Mouse (Mus musculus) ZHBTc4 (cell line): ENCODE results near the gene Zc3h13.

Experiments
- DNase-seq: peaks from one replicate; pipeline ENCODE4 v3.0.0-alpha.2; 2011; ENCODE audit warnings: low read depth, low spot score

The Zc3h13 gene

DNA sequence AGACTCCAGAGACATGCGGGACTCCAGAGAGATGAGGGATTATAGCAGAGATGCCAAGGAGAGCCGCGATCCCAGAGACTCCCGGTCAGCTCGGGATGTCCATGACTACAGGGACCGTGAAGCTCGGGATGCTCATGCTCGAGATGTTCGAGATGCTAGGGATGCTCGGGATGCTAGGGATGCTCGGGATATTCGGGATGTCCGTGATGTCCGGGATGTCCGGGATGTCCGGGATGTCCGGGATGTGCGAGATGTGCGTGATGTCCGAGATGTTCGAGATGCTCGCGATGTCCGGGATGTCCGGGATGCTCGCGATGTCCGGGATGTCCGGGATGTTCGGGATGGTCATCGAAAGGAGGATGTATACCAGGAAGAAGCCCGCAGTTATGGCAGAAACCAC, 39.2 kb downstream of the Zc3h13 start:
- no peak for DNase-seq

DNA sequence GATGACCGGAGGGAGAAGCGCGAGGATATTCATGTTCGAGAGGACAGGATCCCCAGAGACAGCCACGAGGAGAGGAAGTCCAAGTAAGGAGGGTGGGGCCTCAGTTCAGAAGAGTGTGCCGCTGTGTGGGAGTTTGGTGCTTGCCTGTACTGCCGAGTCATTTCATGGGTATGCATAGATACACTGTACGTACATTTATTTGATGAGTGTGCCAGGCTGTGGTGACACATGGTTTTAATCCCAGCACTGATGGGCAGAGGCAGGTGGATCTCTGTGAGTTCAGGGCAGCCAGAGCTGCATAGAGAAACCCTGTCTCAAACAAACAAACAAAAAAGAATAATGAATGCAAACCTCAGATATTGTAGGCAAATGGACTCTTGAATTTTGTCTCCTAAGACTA, 43.9 kb downstream of the Zc3h13 start:
- peak; percentile 4 for DNase-seq

DNA sequence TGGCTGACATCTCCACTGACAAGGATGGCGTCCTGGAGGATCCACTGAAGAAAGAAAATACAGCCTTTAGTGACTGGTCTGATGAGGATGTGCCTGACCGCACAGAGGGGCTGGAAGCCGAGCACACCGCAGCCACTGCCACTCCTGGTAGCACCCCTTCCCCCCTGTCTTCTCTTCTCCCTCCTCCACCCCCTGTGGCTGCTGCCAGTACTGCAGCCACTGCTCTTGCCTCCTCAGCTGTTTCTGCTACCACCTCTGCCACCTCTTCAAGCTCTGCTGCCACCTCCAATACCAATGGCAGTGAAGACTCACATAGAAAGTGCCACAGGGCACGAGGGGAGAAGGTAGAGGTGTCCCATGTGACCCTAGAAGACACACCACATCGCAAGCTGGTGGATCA, 46.4 kb downstream of the Zc3h13 start:
- DNase-seq = peak; percentile 65

DNA sequence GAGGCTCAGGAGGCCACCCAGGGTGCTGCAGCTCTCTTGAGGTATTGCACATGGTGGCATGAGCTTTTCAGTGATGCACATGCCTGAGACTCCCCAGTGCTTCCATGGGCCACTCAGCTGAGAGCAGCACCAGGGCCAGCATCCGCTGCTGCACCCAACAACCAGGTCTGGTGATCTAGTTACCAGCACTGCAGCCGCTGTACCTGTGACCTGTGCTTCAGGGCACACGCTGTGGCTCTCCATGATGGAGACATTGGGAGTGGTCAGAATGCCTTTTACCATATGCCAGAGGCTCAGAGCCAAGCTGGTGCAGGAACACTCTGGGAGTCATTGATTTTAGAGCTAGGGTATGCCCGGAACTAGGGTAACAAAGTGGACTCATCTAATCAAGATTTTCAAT, 50.1 kb downstream of the Zc3h13 start:
- DNase-seq = no peak

DNA sequence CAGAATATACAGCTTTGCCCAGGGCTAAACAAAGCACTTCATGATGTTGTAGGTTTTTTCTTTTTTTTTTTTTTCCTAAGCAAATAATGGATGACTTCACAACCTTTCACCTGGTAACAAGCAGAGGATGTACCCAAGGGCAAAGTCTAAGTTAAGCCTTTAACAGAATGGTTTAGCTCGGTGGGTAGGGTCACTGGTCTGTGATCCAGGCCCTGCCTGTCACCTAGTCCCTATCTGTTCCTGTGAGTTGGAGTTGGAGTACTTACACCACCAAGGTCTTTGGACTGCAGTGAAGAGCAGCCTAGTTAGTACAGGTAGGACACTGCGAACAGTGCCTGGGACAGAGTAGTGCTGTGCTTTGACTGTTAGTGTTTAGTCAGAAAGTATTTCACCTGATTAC, 53.7 kb downstream of the Zc3h13 start:
- no peak for DNase-seq

DNA sequence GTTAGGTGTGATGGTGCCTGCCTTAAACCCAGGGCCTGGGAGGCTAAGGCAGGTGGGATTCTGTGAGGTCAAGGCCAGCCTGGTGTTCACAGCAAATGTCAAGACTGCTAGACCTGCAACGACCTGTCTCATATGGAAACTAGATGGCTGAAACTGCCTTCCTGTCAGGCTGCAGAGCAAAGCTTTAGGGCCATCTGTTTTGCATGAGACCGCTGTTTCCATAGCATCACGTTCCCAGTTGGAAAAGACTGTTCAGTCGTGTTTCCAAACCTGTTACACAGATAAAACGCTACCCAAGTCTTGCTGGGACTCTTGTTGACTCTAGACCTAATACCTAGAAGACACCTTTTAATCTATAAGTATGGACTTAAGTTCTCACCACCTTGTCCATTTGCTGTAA, 61.9 kb downstream of the Zc3h13 start:
- no peak for DNase-seq

DNA sequence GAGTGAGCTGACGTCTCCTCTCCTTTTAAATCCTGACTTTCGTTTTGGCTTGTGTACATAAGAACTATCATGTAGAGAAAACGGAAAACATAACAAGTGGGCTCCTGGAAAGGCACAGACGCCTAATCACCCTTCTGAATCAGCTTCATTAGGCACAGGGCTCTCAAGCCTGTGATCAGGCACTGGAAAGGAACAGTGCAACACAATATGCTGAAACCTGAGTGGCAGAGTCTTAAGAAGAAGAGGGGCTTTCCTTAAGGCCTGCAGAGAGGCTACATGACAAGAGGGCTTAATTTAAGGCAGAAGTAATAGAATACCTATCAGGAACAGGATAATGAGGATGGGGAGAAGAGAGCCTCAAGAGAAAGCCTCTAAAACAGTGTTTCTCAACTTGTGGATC, 67.5 kb downstream of the Zc3h13 start:
- no peak for DNase-seq

DNA sequence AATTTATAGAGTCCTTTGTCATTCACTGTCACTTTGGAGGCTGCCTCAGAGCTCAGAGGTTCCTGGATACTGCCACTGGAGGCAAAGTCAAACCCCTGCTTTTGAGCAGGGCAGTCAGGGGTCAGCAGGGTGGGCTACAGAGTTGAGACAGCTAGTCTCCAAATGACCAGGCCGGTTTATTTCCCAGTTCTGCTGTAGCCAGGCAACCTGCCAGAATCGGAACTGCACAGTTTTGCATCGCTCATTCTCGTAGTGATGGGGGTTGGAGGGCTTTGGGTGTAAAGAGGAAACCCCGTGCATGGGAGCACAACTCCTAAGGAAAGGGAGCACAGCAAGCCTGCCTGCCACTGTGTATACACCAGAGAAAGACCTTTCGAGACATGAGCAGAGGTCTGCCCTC, 79.1 kb downstream of the Zc3h13 start:
- no peak for DNase-seq

DNA sequence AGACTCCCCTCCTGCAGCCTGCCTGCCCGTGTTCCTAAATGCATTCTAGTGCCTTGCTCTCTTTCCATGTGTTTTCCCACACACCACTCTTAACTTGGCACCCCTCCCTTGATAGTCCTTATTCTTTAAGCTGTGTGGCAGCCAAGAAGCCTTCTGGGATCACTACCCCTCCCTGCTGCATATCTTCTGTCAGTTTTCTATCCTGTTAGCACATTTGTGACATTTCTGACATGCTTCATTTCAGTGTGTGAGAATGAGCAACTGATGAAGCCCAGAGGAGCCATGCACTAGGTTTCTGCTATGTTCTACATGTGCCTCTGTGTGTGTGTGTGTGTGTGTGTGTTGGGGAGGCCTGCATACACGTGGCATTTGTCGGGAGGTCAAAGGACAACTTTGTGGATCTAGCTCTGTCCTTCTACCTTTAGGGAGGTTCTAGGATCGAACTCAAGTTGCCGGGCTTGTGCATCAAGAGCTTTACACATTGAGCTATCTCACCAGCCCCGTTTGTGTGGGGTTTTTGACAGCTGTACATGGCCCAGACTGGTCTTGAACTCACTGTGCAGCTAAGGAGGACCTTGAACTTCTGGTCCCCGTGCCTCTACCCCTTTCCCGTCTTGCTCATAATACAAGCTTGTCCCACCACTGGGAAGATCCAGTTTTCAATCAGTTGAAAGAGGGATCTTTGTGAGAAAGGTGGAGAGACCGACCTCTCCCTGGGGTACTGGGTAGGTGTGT, 81.3 kb downstream of the Zc3h13 start:
- no peak for DNase-seq

DNA sequence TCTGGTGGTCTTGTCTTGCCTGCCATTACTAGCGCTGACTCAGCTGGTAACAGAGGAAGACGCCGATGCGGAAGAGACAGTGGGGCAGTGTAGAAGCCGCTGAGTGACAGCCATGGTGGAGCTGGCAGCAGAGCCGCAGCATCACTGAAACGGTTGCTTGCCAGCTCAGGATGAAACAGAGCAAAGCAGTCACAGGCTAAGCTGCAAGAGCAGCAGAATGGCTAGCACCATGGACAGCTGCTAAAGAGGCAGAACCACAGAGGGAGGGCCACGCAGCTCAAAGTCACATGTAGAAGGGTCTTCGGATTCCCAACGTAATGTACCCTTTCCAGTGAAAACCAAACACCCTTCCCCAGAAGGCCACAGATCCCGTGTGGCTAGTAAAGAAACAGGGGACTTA, 82.6 kb downstream of the Zc3h13 start:
- peak; percentile 73 for DNase-seq

DNA sequence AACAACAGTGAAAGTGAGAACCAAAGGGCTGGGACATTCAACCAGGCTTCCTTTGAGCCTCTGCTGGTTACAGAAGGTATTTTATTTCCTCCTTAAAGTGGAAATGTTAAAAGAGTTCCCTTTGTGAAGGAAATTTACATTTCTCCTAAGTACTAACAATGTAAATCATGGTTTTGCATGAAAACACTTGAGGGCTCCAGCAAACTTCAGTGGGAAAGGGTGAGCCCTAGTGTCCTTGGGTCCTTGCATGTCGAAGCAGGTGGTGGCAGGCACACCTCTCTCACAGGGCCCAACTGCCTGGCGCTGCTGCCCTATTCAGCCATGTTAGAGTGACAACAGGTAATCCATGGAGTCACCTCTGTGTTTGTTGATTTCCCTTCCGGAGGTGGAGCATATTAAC, 83.3 kb downstream of the Zc3h13 start:
- DNase-seq = peak; percentile 88

DNA sequence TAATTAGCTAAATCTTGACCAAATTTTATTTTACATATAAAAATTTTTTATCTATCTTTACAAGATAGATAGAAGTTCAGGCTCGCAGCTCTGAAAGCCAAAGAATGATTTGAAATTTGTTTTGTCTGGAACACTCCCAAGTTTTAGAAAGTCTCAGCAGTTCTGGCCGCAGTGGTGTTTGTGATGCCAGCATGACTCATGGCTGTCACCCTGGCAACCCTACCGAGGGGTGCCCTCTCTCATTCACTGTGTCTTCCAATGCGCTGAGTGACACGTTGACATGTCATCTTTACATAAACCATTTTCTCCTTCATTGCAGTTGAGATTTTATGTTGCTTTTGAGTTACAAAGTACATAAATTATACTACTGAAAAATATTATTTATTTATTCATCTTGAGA, 85.7 kb downstream of the Zc3h13 start:
- DNase-seq = no peak

DNA sequence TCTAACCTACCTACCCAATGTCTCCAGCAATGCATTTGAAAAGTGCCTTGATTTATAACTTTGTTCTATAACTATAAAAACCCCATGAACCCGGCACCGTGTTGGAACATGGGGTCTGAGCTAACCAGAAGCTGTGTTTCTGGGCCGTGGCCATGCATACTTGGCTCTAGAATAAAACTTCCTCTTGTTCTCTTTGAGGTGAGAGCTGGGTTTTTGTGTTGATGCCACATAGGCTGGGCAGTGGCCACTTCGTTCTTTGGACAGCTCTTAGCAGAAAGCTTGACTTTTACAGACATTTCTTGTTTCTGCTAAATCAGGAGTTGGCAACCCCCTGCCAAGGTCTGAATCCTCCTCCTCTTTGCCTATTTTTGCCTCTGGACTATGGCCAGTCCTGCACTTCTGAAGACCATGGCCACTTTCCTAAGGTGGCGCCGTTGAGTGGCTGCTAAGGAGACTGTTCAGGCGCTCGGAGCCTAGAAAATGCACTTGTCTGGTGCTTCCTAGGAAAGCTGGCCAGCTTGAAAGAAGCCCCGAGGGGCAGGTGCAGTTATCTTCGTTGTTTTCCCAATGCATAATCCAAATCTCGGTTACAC, 90.9 kb downstream of the Zc3h13 start:
- DNase-seq = no peak

DNA sequence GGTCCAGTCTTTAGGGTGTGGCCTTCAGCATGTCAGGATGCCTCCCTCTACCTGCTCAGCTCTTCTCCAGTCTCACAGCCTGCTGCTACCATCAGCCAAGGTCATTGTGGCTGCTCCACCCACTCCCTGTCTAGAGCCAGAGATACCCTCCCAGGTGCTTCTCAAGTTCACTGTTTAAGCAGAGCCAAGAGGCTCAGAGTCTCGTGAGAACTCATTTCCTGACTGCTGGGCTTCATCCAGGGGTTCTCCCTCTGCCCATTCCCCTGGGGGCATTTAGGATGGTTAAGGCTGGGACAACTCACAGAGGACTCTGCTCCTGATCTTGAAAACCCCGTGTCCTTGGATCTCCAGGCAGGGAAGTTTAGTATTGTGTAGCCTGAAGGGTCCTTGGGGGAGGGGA, 92.1 kb downstream of the Zc3h13 start:
- peak; percentile 83 for DNase-seq

DNA sequence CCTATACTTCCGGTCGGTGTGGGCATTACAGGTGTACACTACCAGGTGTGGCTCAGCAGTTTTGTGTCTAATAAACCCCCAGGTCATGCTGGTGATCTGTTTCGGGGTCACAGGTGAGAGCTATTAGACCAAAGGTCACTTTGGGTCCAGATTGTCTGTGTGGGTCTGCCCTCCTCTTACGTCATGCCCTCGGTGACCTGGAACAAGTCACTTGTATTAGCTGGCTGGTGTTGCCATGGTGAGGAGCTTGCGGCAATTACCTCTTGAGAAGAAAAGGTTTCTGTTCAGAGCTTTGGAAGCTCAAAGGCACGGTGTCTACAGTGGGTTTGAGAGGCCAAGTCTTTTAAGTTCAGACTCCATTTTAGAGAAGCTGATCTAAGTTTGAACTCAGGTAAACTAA, 93.4 kb downstream of the Zc3h13 start:
- DNase-seq = peak; percentile 39
